Mouse (Mus musculus): ENCODE results near the gene Trib3.

DNA sequence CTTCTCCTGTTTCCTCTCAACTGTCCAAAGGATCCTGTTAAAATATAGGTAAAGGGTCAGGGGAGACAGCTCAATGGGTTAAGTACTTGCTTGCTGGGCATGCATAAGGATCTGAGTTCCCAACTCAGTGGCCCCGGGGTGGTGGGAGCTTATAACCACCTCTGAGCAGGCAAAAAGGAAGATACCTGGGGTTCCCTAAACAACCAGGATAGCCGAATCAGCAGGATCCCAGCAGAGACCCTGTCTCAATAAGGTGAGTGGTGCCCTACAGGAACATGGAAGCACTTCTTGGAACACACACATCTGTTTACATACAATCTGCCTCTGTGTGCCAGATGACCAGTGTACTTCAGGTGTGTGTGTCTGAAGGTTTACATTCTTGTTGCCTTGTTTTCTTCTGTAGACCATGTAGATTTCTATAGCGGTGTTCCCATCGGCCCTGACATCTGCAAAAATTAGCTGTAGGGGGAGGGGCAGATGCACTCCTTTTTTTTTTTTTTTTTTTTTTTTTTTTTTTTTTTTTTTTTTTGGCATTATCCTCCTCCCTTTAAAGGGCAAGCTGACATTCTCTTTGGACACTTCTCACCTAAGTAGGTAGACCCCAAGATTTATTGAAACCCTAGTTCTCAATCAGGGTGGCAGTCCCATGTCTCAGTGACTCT, 10.4 kb downstream of the Trib3 start:
- TF ChIP-seq CTCF (IDR thresholded peaks at IDR 0.05) (no peak), POLR2A (IDR thresholded peaks at IDR 0.05; ENCODE audit: insufficient read depth, low read depth, low read length) (no peak), EP300 (IDR thresholded peaks at IDR 0.05; ENCODE audit: insufficient read depth, low read depth, low read length) (no peak)

Data from heart, adult 2 months (tissue).